7 mouse cellular contexts compared by ENCODE assay signal in the genomic region with DNA sequence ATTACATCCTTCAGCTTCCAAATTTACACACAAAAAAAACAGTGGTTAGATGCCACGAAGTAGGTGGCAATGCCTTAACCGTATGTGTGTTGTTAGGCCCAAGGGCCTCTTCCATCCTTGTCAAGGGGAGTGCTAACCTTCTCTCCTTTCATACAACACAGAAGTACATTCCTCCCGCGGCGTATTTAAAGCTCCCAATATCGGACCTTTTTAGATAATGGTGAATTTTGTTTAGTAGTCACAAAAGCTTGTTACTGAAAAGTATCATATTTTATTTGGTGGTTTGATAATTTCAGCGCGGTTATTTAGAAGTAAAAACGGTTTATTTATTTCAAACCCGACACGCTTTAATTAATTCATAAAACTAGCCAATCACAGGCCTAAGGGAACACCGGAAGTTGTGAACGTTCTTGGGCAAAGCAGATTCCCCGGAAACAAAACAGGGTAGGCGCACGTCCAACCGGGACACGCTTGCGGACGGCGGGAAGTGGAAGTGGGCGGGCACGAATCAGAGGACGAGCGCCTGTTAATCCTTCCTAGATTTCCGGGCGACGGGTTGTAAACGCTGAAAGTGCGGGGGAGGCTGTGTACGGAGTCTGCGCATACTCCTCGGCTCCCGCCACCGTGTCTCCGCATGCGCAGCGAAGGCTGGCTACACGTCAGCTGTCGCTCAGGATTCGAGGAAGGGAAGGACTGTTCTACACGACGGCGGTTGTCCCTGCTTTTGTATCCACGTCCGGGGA. TPM values are rescaled to one million over a fixed set of nuclear protein-coding genes. Genes with fewer than 3 reads are reported as not detected.
A peak's percentile ranks its signal among the peaks of the same experiment; 100 is the strongest.
DNase-seq lines count a peak whose midpoint lies in the region; ATAC-seq lines count a peak whose summit lies in the region.

No protein-coding gene starts in this region.

- no peaks in the 10 kb centered on the region; the same call in none of the 2 replicates for H3K36me3 ChIP-seq in embryonic facial prominence, embryonic 11.5 days (replicated peaks; ENCODE audit: control insufficient read depth, insufficient read depth, low read depth, low read length)
- H3K36me3 ChIP-seq in limb, embryonic 10.5 days, result peaks cover 23% of the 10 kb centered on the region
- H3K36me3 ChIP-seq in midbrain, embryonic 13.5 days, result peaks cover 22% of the 10 kb centered on the region

- H3K4me3 ChIP-seq in embryonic facial prominence, embryonic 11.5 days (ENCODE audit: low read depth, low read length), result peak overlapping the region; percentile 41
- H3K4me3 ChIP-seq in limb, embryonic 10.5 days, result peak overlapping the region; percentile 52
- peak overlapping the region; percentile 41 for H3K4me3 ChIP-seq in midbrain, embryonic 13.5 days (replicated peaks)

- H3K9me3 ChIP-seq in embryonic facial prominence, embryonic 11.5 days (replicated peaks; ENCODE audit: control insufficient read depth, low read length), result no peaks in the 10 kb centered on the region
- H3K9me3 ChIP-seq in limb, embryonic 10.5 days (replicated peaks), result no peaks in the 10 kb centered on the region
- H3K9me3 ChIP-seq in midbrain, embryonic 13.5 days, result no peaks in the 10 kb centered on the region

- H3K27me3 ChIP-seq in embryonic facial prominence, embryonic 11.5 days (ENCODE audit: control insufficient read depth, insufficient read depth, low read length), result no peaks in the 10 kb centered on the region
- no peaks in the 10 kb centered on the region for H3K27me3 ChIP-seq in limb, embryonic 10.5 days (ENCODE audit: low read depth, poor library complexity, severe bottlenecking)
- no peaks in the 10 kb centered on the region for H3K27me3 ChIP-seq in midbrain, embryonic 13.5 days

- under 1% methylated on average over 46 of the region's 46 CpGs for WGBS in embryonic facial prominence, embryonic 11.5 days
- WGBS in limb, embryonic 10.5 days, result under 1% methylated on average over 46 of the region's 46 CpGs
- WGBS in midbrain, embryonic 13.5 days, result under 1% methylated on average over 46 of the region's 46 CpGs

- H3K27ac ChIP-seq in embryonic facial prominence, embryonic 11.5 days (replicated peaks; ENCODE audit: low read depth, low read length), result peak overlapping the region; percentile 65
- H3K27ac ChIP-seq in limb, embryonic 10.5 days, result peak overlapping the region; percentile 89
- H3K27ac ChIP-seq in midbrain, embryonic 13.5 days, result peak overlapping the region; percentile 84

- ATAC-seq in embryonic facial prominence, embryonic 11.5 days (replicated peaks; ENCODE audit: insufficient number of reproducible peaks, low FRiP score, low TSS enrichment, low read depth), result peak; percentile 96
- peak; percentile 96 for ATAC-seq in granulocyte monocyte progenitor cell, adult 5-6 weeks (replicated peaks; ENCODE audit: poor library complexity, severe bottlenecking)
- peak; percentile 97 for ATAC-seq in midbrain, embryonic 13.5 days

- H3K4me2 ChIP-seq in embryonic facial prominence, embryonic 11.5 days (ENCODE audit: low read depth, low read length), result peak overlapping the region; percentile 67
- peak overlapping the region; percentile 63 for H3K4me2 ChIP-seq in midbrain, embryonic 13.5 days (replicated peaks)

- no peaks in the 10 kb centered on the region; the same call in 1 of the 2 replicates for H3K4me1 ChIP-seq in embryonic facial prominence, embryonic 11.5 days (ENCODE audit: control insufficient read depth, insufficient read depth, low read length)
- peaks cover 17% of the 10 kb centered on the region for H3K4me1 ChIP-seq in limb, embryonic 10.5 days
- peaks cover 18% of the 10 kb centered on the region for H3K4me1 ChIP-seq in midbrain, embryonic 13.5 days (replicated peaks)

- peak overlapping the region; percentile 57 for H3K9ac ChIP-seq in embryonic facial prominence, embryonic 11.5 days (replicated peaks; ENCODE audit: low read length)
- H3K9ac ChIP-seq in midbrain, embryonic 13.5 days (replicated peaks), result peak overlapping the region; percentile 62

- DNase-seq in adrenal gland, postnatal 14 days, result peak; percentile 98
- peak; percentile 98 for DNase-seq in embryonic facial prominence, embryonic 11.5 days (ENCODE audit: low spot score)
- peak; percentile 99 for DNase-seq in kidney, adult 11 months
- peak; percentile 93 for DNase-seq in limb, embryonic 10.5 days (ENCODE audit: low spot score)
- DNase-seq in spleen, adult 12 weeks (ENCODE audit: low spot score), result peak; percentile 84

RNA-seq across cellular contexts. Expression of a gene that starts 25.0 kb away (rescaled TPM):
- total RNA-seq in adrenal gland, postnatal 14 days (2021), result 32.7 and 39.0 TPM in 2 replicates
- polyA plus RNA-seq in embryonic facial prominence, embryonic 11.5 days (2014; fragmentation: Nextera tagmentation; extraction: Ambion mirVana), result 65.5 and 74.4 TPM in 2 replicates
- total RNA-seq in granulocyte monocyte progenitor cell, adult 5-6 weeks (2014; fragmentation: Nextera tagmentation), result 61.9 and 77.1 TPM in 2 replicates
- total RNA-seq in granulocyte monocyte progenitor cell, adult 5-6 weeks (2017), result 76.8 and 88.0 TPM in 2 replicates
- polyA plus RNA-seq in limb, embryonic 10.5 days (2016; fragmentation: Nextera tagmentation; extraction: Ambion mirVana), result 94.0 and 95.2 TPM in 2 replicates
- polyA plus RNA-seq in midbrain, embryonic 13.5 days (2015; fragmentation: Nextera tagmentation; extraction: Ambion mirVana), result 46.6 and 49.1 TPM in 2 replicates

RNA-seq across cellular contexts. Expression of a gene that starts 32.5 kb away (rescaled TPM):
- total RNA-seq in adrenal gland, postnatal 14 days (2021), result 79.8 and 92.0 TPM in 2 replicates
- polyA plus RNA-seq in embryonic facial prominence, embryonic 11.5 days (2014; fragmentation: Nextera tagmentation; extraction: Ambion mirVana), result 192 and 207 TPM in 2 replicates
- 35.9 and 65.0 TPM in 2 replicates for total RNA-seq in granulocyte monocyte progenitor cell, adult 5-6 weeks (2014; fragmentation: Nextera tagmentation)
- total RNA-seq in granulocyte monocyte progenitor cell, adult 5-6 weeks (2017), result 25.6 and 26.3 TPM in 2 replicates
- 188 and 193 TPM in 2 replicates for polyA plus RNA-seq in limb, embryonic 10.5 days (2016; fragmentation: Nextera tagmentation; extraction: Ambion mirVana)
- polyA plus RNA-seq in midbrain, embryonic 13.5 days (2015; fragmentation: Nextera tagmentation; extraction: Ambion mirVana), result 145 and 153 TPM in 2 replicates

Comparison
In these comparisons a context has a peak if more than half of its experiments do, and no peak if none do; other contexts are left out.
1. Peak in every context shown above with its lines: DNase-seq, ATAC-seq, H3K4me3 ChIP-seq and H3K27ac ChIP-seq.